Mouse (Mus musculus) retina, adult 2 months (tissue): ENCODE data around the gene Rad9a.

Source experiments
- DNase-seq: peaks from one replicate; pipeline ENCODE4 v3.0.0-alpha.2; 2012; ENCODE audit warnings: low read depth, low spot score

Rad9a gene

GRCm38 (mm10) chr19:4193129-4193528 lies 8.3 kb downstream of the Rad9a start:
- no peak for DNase-seq

GRCm38 (mm10) chr19:4192251-4192985 lies 9.0 kb downstream of the Rad9a start:
- no peak for DNase-seq

- DNase-seq = peak; percentile 92
These were observed 9.8 kb downstream of the Rad9a start, which contains the start of gene Ppp1ca for GRCm38 (mm10) chr19:4191528-4192250. TSS of gene Ppp1ca (plus strand) at chr19:4192065.

GRCm38 (mm10) chr19:4190831-4191334 lies 10.6 kb downstream of the Rad9a start, which contains the start of gene Tbc1d10c:
TSS of gene Tbc1d10c (minus strand) at chr19:4191284.
- DNase-seq = no peak

GRCm38 (mm10) chr19:4189051-4189620 lies 12.3 kb downstream of the Rad9a start:
- no peak for DNase-seq

- no peak for DNase-seq
These were observed 14.2 kb downstream of the Rad9a start for GRCm38 (mm10) chr19:4187303-4187702.

GRCm38 (mm10) chr19:4184976-4185975 lies 16.2 kb downstream of the Rad9a start:
- DNase-seq = no peak

GRCm38 (mm10) chr19:4183689-4184088 lies 17.8 kb downstream of the Rad9a start:
- no peak for DNase-seq

- DNase-seq = no peak
These were observed 19.6 kb downstream of the Rad9a start for GRCm38 (mm10) chr19:4181892-4182291.

- no peak for DNase-seq
These were observed 21.1 kb downstream of the Rad9a start for GRCm38 (mm10) chr19:4180411-4180810.

GRCm38 (mm10) chr19:4175368-4175947 lies 26.0 kb downstream of the Rad9a start, which contains the start of gene Carns1:
TSS of gene Carns1 (minus strand) at chr19:4175479.
- no peak for DNase-seq

- no peak for DNase-seq
These were observed 28.5 kb downstream of the Rad9a start for GRCm38 (mm10) chr19:4172925-4173324.

GRCm38 (mm10) chr19:4171393-4172290 lies 29.8 kb downstream of the Rad9a start:
- no peak for DNase-seq

- no peak for DNase-seq
These were observed 30.6 kb downstream of the Rad9a start for GRCm38 (mm10) chr19:4170723-4171392.

GRCm38 (mm10) chr19:4169810-4170209 lies 31.7 kb downstream of the Rad9a start:
- DNase-seq = no peak

- peak; percentile 95 for DNase-seq
These were observed 32.1 kb downstream of the Rad9a start for GRCm38 (mm10) chr19:4169378-4169784.

- DNase-seq = no peak
These were observed 34.6 kb downstream of the Rad9a start for GRCm38 (mm10) chr19:4166678-4167476.

GRCm38 (mm10) chr19:4164721-4165120 lies 36.7 kb downstream of the Rad9a start:
- DNase-seq = no peak
